8 mouse cellular contexts compared by ENCODE assay signal in the genomic region with DNA sequence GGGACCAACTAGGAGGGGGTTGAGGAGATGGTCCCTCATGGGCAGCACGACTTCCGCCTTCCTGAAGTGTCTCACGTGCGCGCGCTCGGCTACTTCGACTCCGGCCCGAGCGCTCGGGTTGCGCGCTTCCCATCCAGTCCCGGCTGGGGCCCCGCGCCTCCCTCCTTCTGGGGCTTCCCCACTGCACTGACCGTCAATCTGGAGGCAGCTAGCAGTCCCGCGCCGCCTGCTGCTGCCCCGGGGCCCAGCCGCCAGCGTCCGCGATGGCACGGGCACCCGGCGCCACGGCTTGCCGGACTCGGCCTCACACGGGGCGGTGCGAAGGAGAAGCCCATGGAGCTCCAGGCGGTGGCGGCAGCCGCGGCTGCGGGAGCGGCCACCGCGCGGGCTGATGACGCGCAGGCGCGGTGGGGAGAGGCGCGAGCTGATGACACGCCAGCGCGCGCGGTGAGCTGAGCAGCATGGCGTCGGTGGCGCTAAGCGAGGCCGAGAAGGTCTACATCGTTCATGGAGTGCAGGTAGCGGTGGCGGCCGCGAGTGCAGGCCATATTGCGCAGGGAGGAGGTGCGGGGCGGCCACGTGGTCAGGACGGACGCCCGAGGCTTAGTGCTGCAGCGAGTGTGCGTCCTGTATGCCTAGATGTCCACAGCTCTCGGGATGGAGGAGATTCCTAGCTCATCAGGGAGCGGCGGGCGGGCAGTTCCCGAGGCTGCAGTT. TPM values are rescaled to one million over a fixed set of nuclear protein-coding genes. Genes with fewer than 3 reads are reported as not detected.
DNase-seq lines count a peak whose midpoint lies in the region; ATAC-seq and TF ChIP-seq lines count a peak whose summit lies in the region.

A gene (minus strand): TSS at position 401 of the 717 bp plus-strand sequence.
A gene (plus strand): TSS at position 411 of the 717 bp plus-strand sequence.

- peak; percentile 96 for ATAC-seq in hindbrain, postnatal 0 days
- ATAC-seq in megakaryocyte, adult 5-6 weeks (ENCODE audit: poor library complexity, severe bottlenecking): peak; percentile 87

- H3K9ac ChIP-seq in hindbrain, postnatal 0 days (replicated peaks; ENCODE audit: low read length): peak within 1 kb of the TSS; percentile 85

- no peaks in the 10 kb centered on the region for H3K36me3 ChIP-seq in hindbrain, postnatal 0 days (ENCODE audit: insufficient read depth, low read length)

- under 1% methylated on average over 79 of the region's 79 CpGs for WGBS in hindbrain, postnatal 0 days

- no peaks in the 10 kb centered on the region for H3K27me3 ChIP-seq in hindbrain, postnatal 0 days (ENCODE audit: insufficient read depth, low read length)

- peak within 1 kb of the TSS; percentile 84 for H3K4me2 ChIP-seq in hindbrain, postnatal 0 days (ENCODE audit: low read depth, low read length)

- intact Hi-C loops in gastrocnemius, adult 2 months (cut with DNase I): loop anchor here (5.0 to 10.0 kb wide), 3 partner anchors 144 to 252 kb away; a partner anchor contains a TSS
- intact Hi-C loops in left cerebral cortex, adult 2 months (cut with DNase I): loop anchor here (2.0 to 5.0 kb wide), 2 partner anchors 90 to 161 kb away; a partner anchor contains a TSS

- peak; percentile 69 for DNase-seq in WW6 (ENCODE audit: low read depth, low spot score)
- DNase-seq in cerebellum, postnatal 4 days (ENCODE audit: low spot score in 2 of 2): peak; percentile 68 to 90
- peak; percentile 92 for DNase-seq in gastrocnemius, adult 2 months
- DNase-seq in hindbrain, postnatal 0 days (ENCODE audit: low spot score): peak; percentile 96
- DNase-seq in left cerebral cortex, adult 2 months (ENCODE audit: extremely low spot score in 1 of 2, low spot score in 2 of 2): peak; percentile 91 to 94
- peak; percentile 83 to 89 for DNase-seq in right cerebral cortex, adult 2 months (ENCODE audit: low spot score in 2 of 2)
- DNase-seq in urinary bladder, postnatal 14 days (ENCODE audit: low spot score): peak; percentile 85

- H3K9me3 ChIP-seq in hindbrain, postnatal 0 days (ENCODE audit: low read length): no peaks in the 10 kb centered on the region

- H3K4me3 ChIP-seq in gastrocnemius, adult 2 months: peak within 1 kb of the TSS; percentile 97
- H3K4me3 ChIP-seq in hindbrain, postnatal 0 days (ENCODE audit: low read length): peak within 1 kb of the TSS; percentile 77
- peak within 1 kb of the TSS; percentile 83 for H3K4me3 ChIP-seq in left cerebral cortex, adult 2 months

- peak within 1 kb of the TSS; percentile 98 for H3K27ac ChIP-seq in gastrocnemius, adult 2 months
- peak within 1 kb of the TSS; percentile 92 for H3K27ac ChIP-seq in hindbrain, postnatal 0 days
- peak within 1 kb of the TSS; percentile 90 for H3K27ac ChIP-seq in left cerebral cortex, adult 2 months

- TF ChIP-seq CTCF in gastrocnemius, adult 2 months (IDR thresholded peaks at IDR 0.05): no peak
- TF ChIP-seq CTCF in hindbrain, postnatal 0 days (IDR thresholded peaks at IDR 0.05; ENCODE audit: low read depth): peak; percentile 11; the same call in 1 of the 2 replicates
- TF ChIP-seq CTCF in left cerebral cortex, adult 2 months (IDR thresholded peaks at IDR 0.05): no peak

- H3K4me1 ChIP-seq in hindbrain, postnatal 0 days (ENCODE audit: insufficient read depth, low read length): peaks cover 15% of the 10 kb centered on the region

RNA-seq across cellular contexts. Expression of the first gene that starts in this region (rescaled TPM):
- total RNA-seq in gastrocnemius, adult 2 months (2021): 10 to 100 TPM; 53.2 to 55.8 TPM
- total RNA-seq in hindbrain, postnatal 0 days (2014; rRNA removed): 82.9 and 91.6 TPM in 2 replicates
- 81.8 and 83.4 TPM in 2 replicates for polyA plus RNA-seq in hindbrain, postnatal 0 days (2015; fragmentation: Nextera tagmentation; extraction: Ambion mirVana)
- 10 to 100 TPM; 61.9 to 68.6 TPM for total RNA-seq in left cerebral cortex, adult 2 months (2021)
- 32.6 and 45.7 TPM in 2 replicates for total RNA-seq in megakaryocyte, adult 5-6 weeks (2015)
- 33.0 and 39.0 TPM in 2 replicates for total RNA-seq in megakaryocyte, adult 5-6 weeks (2017)

RNA-seq across cellular contexts. Expression of the second gene that starts in this region (rescaled TPM):
- total RNA-seq in gastrocnemius, adult 2 months (2021): 10 to 100 TPM; 18.3 to 21.3 TPM
- total RNA-seq in hindbrain, postnatal 0 days (2014; rRNA removed): 25.9 and 31.3 TPM in 2 replicates
- polyA plus RNA-seq in hindbrain, postnatal 0 days (2015; fragmentation: Nextera tagmentation; extraction: Ambion mirVana): 57.5 and 64.5 TPM in 2 replicates
- 10 to 100 TPM; 43.0 to 48.9 TPM for total RNA-seq in left cerebral cortex, adult 2 months (2021)
- total RNA-seq in megakaryocyte, adult 5-6 weeks (2015): 38.2 and 44.3 TPM in 2 replicates
- total RNA-seq in megakaryocyte, adult 5-6 weeks (2017): 39.0 and 40.2 TPM in 2 replicates

Comparison
In these comparisons a context has a peak if more than half of its experiments do, and no peak if none do; other contexts are left out.
1. Peak in every context shown above with its lines: DNase-seq, ATAC-seq, H3K4me3 ChIP-seq and H3K27ac ChIP-seq.